Mouse (Mus musculus) urinary bladder, postnatal 4 days (tissue): ENCODE data around the gene Wdr18.

Source experiments
- DNase-seq, 2 experiments: peaks; one replicate each; pipeline ENCODE4 v3.0.0; 2021 to 2022; ENCODE audit warnings: low spot score in 2 of 2

Gene Wdr18

GRCm38 (mm10) chr10:79976722-79977107 is 16.8 kb downstream of the Wdr18 start:
- no peak for DNase-seq

GRCm38 (mm10) chr10:79977324-79977723 is 17.4 kb downstream of the Wdr18 start:
- no peak for DNase-seq

GRCm38 (mm10) chr10:79978061-79978460 is 18.1 kb downstream of the Wdr18 start:
- no peak for DNase-seq

GRCm38 (mm10) chr10:79979401-79980155 is 19.6 kb downstream of the Wdr18 start:
- no peak for DNase-seq

- DNase-seq, result no peak
Measured at GRCm38 (mm10) chr10:79983205-79983604, 23.3 kb downstream of the Wdr18 start.

- DNase-seq, result peak; percentile 53 to 68
Measured at GRCm38 (mm10) chr10:79983670-79984069, 23.7 kb downstream of the Wdr18 start.

GRCm38 (mm10) chr10:79984195-79984816 is 24.4 kb downstream of the Wdr18 start, which contains the start of gene Tmem259:
TSS of gene Tmem259 (minus strand) at chr10:79984330.
- peak; percentile 83 to 87 for DNase-seq

- DNase-seq, result peak; percentile 94 to 96
Measured at GRCm38 (mm10) chr10:79984871-79985270, 24.9 kb downstream of the Wdr18 start.

GRCm38 (mm10) chr10:79985334-79986231 is 25.6 kb downstream of the Wdr18 start:
- DNase-seq, result no peak

- no peak for DNase-seq
Measured at GRCm38 (mm10) chr10:79986232-79986878, 26.4 kb downstream of the Wdr18 start.

- peak; percentile 84 to 90 for DNase-seq
Measured at GRCm38 (mm10) chr10:79986963-79987362, 27.0 kb downstream of the Wdr18 start.

GRCm38 (mm10) chr10:79987771-79988505 is 28.0 kb downstream of the Wdr18 start:
- DNase-seq, result no peak

GRCm38 (mm10) chr10:79988506-79989271 is 28.7 kb downstream of the Wdr18 start, which contains the start of gene Cnn2:
TSS of gene Cnn2 (plus strand) at chr10:79988584.
- peak; percentile 74 to 77 for DNase-seq

- DNase-seq, result no peak
Measured at GRCm38 (mm10) chr10:79989272-79989786, 29.4 kb downstream of the Wdr18 start.

GRCm38 (mm10) chr10:79989870-79990269 is 29.9 kb downstream of the Wdr18 start:
- no peak for DNase-seq

- no peak for DNase-seq
Measured at GRCm38 (mm10) chr10:79991099-79991498, 31.1 kb downstream of the Wdr18 start.

GRCm38 (mm10) chr10:79991548-79991947 is 31.6 kb downstream of the Wdr18 start:
- DNase-seq, result no peak

GRCm38 (mm10) chr10:79994397-79995115 is 34.6 kb downstream of the Wdr18 start:
- no peak for DNase-seq

- no peak for DNase-seq
Measured at GRCm38 (mm10) chr10:79995636-79996035, 35.7 kb downstream of the Wdr18 start.
